Mouse (Mus musculus): ENCODE results near the gene G430095P16Rik.

G430095P16Rik gene

GRCm38 (mm10) chr8:84740895-84741843, 18.4 kb downstream of the G430095P16Rik start:
- DNase-seq (ENCODE audit: low spot score in 2 of 2) = no peak

DNA sequence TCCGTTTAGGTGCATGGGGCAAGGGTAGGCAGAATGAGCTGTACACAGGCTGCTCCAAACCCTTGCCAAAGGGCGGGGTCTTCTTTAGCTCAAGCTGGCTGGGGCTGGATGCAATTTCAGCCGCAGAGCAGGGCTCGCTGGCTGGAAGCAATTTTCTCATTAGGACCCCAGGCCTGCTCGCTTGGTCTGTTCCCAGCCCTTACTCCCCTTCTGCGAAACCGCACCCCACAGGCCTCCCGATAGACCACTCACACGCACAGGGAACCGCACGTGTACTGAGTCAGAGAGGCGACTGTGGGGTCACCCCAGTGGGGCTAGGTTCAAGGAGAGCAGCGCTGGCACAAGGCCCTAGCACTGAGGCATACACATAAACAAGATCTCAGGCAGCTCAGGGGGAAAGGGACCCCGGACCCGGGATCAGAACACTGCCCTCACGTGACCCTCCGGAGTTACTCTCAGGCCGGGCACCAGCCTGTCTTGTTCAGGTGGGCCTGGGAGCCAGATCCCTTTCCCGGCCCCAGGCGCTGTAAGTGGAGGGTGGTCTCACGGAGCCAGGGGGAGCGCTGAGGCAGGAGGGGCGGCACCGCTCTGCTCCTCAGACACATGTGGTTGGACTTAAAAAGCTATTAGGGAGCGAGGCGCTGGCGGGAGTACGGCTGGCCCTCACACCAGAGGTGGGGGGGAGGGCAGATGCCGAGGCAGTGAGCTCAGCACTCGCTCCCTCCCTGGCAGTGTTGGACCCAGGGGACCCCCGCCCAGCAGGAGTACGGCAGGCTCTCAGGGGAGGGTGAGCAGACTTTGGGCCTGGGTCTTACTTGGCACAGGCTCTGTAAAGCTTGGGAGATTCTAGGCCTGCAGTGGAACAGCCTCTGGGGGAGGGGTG, 19.6 kb downstream of the G430095P16Rik start:
- DNase-seq (ENCODE audit: low spot score in 2 of 2) = no peak

- no peak for DNase-seq (ENCODE audit: low spot score in 2 of 2)
Measured at GRCm38 (mm10) chr8:84743054-84743415, 20.2 kb downstream of the G430095P16Rik start.

DNA sequence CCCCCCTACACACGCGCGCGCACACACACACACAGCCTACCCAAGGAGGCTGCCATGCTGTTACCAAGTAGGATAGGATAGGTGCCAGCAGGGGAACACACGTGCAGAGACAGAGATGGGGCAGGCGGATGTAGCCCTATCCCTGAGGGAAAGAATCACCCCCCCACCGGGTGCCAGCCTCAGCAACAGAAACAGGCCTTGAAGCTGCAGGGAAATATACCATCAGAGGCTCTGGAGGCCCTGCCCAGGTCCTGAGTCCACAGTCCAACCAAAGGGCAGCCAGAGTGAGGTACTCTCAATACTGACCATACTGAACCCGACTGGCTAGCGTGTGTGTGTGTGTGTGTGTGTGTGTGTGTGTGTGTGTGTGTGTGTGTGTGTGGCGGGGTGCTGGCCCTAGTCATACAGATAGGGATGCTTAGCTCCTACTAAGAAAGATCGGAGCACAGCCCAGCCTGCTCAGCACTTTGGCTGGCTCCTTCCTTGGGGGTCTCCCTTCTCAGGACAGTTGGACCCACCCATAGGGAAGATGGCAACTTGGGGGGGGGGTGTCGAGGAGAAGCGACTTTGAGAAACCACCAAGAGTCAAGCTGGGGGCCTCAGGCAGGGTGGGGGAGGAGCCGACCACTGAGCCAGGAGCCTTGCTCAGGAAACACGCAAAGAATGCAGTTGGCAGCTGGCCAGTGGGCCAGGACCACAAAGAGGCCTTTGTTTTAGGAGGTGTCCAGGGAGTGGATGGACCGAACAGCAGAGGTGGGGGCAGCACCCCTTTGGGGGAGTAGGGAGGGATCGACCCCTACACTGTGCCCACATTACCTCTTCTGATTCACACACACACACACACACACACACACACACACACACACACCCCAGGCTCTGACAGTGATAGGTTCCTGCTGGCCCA, 21.0 kb downstream of the G430095P16Rik start:
- DNase-seq (ENCODE audit: low spot score in 2 of 2) = no peak

GRCm38 (mm10) chr8:84745032-84745925, 22.5 kb downstream of the G430095P16Rik start:
- no peak for DNase-seq (ENCODE audit: low spot score in 2 of 2)

DNA sequence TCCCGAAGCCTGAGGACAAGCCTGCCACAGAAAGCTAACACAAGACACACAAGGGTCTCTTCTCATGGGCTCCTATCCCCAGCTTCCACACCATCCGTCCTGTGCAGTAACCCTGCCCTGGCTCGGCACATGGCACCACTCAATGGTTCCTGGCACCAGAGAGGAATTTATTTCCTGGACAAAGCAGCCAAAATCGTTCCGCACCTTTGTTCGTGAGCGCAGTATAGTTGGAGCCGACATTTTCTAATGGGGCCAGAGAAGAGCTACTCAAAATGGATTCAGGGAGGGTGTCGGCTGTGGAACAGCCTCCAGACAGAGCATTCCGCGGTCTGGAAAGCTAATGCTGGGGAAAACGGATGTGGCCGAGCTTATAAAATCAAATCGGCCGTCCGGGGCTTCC, 26.7 kb downstream of the G430095P16Rik start:
- DNase-seq (ENCODE audit: low spot score in 2 of 2) = no peak

- DNase-seq (ENCODE audit: low spot score in 2 of 2) = no peak
Measured at GRCm38 (mm10) chr8:84752734-84753582, 30.2 kb downstream of the G430095P16Rik start.

- DNase-seq (ENCODE audit: low spot score in 2 of 2) = no peak
Measured at GRCm38 (mm10) chr8:84757501-84757900, 34.7 kb downstream of the G430095P16Rik start.

DNA sequence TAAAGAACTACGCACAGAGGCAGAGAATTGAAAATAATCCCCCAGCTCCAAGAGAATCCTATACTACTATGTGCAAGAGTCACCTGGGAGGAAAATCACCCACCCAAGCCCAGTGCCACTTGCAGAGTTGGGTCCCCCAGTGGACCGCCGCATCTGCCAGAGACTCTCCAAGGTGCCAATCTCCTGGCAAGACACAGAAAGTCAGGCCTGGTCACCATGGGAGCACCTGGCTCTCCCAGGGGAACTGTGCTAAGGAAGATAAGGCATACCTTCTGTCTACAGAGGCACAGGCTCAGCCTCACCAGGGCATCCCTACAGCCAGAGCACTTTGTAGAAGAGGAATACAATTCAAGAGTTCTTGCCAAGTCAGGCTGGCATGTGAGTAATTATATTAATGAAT, 35.5 kb downstream of the G430095P16Rik start:
- no peak for DNase-seq (ENCODE audit: low spot score in 2 of 2)

DNA sequence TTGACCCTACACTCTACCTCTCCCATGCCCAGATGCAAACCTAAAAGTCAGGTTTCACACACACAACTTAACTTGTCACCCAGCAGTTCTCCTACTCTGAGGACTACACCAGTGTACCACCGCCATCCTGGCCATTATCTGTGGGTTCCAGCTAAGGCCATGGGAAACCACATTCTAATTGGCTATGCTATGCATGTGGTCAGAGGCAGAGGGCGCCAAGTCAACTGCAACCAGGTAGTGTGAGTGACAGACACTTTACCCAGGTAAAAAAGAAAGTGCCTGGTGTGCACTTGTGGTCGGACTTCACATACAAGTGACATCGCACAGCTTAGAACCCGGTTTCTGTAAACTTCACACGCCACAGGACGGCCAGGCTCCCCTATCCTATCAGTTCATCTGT, 36.3 kb downstream of the G430095P16Rik start:
- DNase-seq (ENCODE audit: low spot score in 2 of 2) = no peak

- no peak for DNase-seq (ENCODE audit: low spot score in 2 of 2)
Measured at GRCm38 (mm10) chr8:84759718-84760117, 36.9 kb downstream of the G430095P16Rik start.

- no peak for DNase-seq (ENCODE audit: low spot score in 2 of 2)
Measured at GRCm38 (mm10) chr8:84760405-84760805, 37.6 kb downstream of the G430095P16Rik start.

DNA sequence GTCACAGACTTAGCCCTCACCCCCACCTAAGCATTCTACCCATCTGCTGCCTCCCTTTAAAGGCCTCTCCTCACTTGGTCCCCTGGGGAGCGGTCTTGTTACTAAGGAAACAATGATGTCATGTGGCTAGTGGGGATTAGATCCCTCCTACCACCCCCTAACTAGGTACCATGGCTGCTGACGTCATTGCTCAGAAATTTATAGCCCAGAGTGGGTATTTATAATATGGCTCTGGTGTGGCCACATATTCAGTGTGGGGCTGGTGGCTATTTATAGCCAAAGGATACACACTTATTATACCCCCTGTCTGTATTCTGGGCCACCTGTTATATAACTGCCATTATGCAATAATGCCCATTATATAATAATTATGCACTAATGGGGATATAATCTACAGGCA, 38.1 kb downstream of the G430095P16Rik start:
- DNase-seq (ENCODE audit: low spot score in 2 of 2) = no peak

- no peak for DNase-seq (ENCODE audit: low spot score in 2 of 2)
Measured at GRCm38 (mm10) chr8:84764100-84764499, 41.3 kb downstream of the G430095P16Rik start.

- DNase-seq (ENCODE audit: low spot score in 2 of 2) = no peak
Measured at GRCm38 (mm10) chr8:84764870-84765495, 42.2 kb downstream of the G430095P16Rik start.

DNA sequence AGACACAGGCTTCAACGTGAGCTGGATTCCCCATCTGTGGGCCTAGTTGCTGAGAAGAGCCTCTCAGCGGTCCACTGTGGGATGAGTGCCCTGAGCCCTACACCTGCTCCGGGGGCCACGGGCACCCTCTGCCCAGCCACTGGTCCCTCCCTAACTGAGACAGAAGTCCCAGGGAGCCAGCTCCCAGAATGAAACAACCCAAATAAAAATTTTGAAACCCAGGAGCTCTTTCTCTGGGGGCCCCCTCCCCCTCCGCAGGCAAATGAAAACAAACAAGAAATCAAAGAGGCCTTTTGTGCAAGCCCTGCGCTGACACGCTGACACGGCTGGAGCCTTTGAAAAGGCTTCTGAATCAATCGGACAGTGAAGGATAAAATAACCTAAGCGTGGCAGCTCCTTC, 42.8 kb downstream of the G430095P16Rik start:
- DNase-seq (ENCODE audit: low spot score in 2 of 2) = no peak

GRCm38 (mm10) chr8:84766422-84766821, 43.6 kb downstream of the G430095P16Rik start:
- DNase-seq (ENCODE audit: low spot score in 2 of 2) = no peak

DNA sequence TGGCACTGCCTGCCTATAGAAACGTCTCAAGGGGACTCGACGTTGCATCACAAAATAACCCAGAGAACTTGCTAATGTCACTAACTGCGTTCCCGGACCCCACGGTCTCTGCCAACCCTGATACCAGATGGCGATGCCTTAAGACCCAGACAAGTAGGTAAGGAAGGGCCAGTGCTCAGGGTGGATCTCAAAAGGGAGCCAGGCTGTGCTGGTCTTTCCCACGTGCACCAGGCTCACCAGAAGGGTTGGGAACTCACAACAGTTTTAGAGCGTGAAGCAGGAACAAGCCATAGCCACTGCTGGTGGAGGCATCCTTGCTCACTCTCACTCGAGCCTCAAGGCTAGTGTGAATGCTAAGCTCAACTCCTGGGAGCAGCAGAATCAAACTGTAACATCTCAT, 44.4 kb downstream of the G430095P16Rik start:
- no peak for DNase-seq (ENCODE audit: low spot score in 2 of 2)
